Mouse (Mus musculus) mouse embryonic stem cell (cell line): ENCODE results near the gene H2-Q10.
"Not testable (repeated sequence)": the region's sequence is repeated elsewhere in the genome, so short reads cannot be mapped to it uniquely, and the experiment has no call there.

ENCODE experiments used
- in situ Hi-C, 2 experiments: fragments of 300-500 bp; cut with MboI; formaldehyde crosslinking; loops; 1 replicate in 1 of 2; 3 replicates in 1 of 2; pipeline ENCODE4 v1.14.3; 2019 to 2020; ENCODE audit warnings: low sequenced_read_pairs in 2 of 2, low pct_unique_long_range_greater_than_20kb in 1 of 2, mixed read lengths in 1 of 2; ENCODE audit not compliant: unreplicated experiment in 1 of 2

Gene H2-Q10

GRCm38 (mm10) chr17:35469842-35470751, at the start of gene H2-Q10:
H2-Q10 (plus strand) TSS chr17:35470089.
- in situ Hi-C loops: no loop called here

GRCm38 (mm10) chr17:35420206-35420810, 49.6 kb upstream of the H2-Q10 start:
- in situ Hi-C loops: not testable (repeated sequence)

GRCm38 (mm10) chr17:35421331-35421730, 48.6 kb upstream of the H2-Q10 start:
- in situ Hi-C loops: not testable (repeated sequence)

- in situ Hi-C loops: not testable (repeated sequence)
These were observed 47.5 kb upstream of the H2-Q10 start for GRCm38 (mm10) chr17:35422360-35422759.

- in situ Hi-C loops: not testable (repeated sequence)
These were observed 46.6 kb upstream of the H2-Q10 start for GRCm38 (mm10) chr17:35423131-35423810.

- in situ Hi-C loops: not testable (repeated sequence)
These were observed 45.8 kb upstream of the H2-Q10 start for GRCm38 (mm10) chr17:35424106-35424505.

- in situ Hi-C loops: loop anchor here in 1 of 2 experiments (25.0 kb wide), 1 partner anchor 88 kb away; the partner anchor contains the start of gene H2-Q2
These were observed 45.1 kb upstream of the H2-Q10 start, which contains the start of gene H2-Q6 for GRCm38 (mm10) chr17:35424624-35425416. H2-Q6 (plus strand) TSS chr17:35424850.

- in situ Hi-C loops: loop anchor here in 1 of 2 experiments (25.0 kb wide), 1 partner anchor 88 kb away; the partner anchor contains the start of gene H2-Q2
These were observed 44.4 kb upstream of the H2-Q10 start for GRCm38 (mm10) chr17:35425474-35425873.

- in situ Hi-C loops: loop anchor here in 1 of 2 experiments (25.0 kb wide), 1 partner anchor 92 kb away; the partner anchor contains the start of gene H2-Q2
These were observed 41.0 kb upstream of the H2-Q10 start for GRCm38 (mm10) chr17:35428883-35429282.

DNA sequence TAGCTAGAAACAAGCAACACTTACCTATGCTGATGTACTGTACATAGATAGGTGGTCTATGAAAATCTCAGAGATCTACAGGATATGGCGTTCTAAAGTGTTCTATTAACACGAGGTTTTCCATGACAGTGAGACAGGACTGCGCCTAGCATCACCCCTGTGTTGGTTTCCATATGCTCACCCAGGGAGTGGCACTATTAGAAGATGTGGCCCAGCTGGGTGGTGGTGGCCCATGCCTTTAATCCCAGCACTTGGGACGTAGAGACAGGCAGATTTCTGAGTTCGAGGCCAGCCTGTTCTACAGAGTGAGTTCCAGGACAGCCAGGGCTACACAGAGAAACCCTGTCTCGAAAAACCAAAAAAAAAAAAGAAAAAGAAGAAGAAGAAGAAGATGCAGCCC, 39.2 kb upstream of the H2-Q10 start:
- in situ Hi-C loops: loop anchor here in 1 of 2 experiments (25.0 kb wide), 1 partner anchor 93 kb away; the partner anchor contains the start of gene H2-Q2

GRCm38 (mm10) chr17:35432167-35432566, 37.7 kb upstream of the H2-Q10 start:
- in situ Hi-C loops: loop anchor here in 1 of 2 experiments (25.0 kb wide), 1 partner anchor 95 kb away; the partner anchor contains the start of gene H2-Q2

GRCm38 (mm10) chr17:35434836-35435235, 35.1 kb upstream of the H2-Q10 start:
- in situ Hi-C loops: loop anchor here in 1 of 2 experiments (25.0 kb wide), 1 partner anchor 98 kb away; the partner anchor contains the start of gene H2-Q2

DNA sequence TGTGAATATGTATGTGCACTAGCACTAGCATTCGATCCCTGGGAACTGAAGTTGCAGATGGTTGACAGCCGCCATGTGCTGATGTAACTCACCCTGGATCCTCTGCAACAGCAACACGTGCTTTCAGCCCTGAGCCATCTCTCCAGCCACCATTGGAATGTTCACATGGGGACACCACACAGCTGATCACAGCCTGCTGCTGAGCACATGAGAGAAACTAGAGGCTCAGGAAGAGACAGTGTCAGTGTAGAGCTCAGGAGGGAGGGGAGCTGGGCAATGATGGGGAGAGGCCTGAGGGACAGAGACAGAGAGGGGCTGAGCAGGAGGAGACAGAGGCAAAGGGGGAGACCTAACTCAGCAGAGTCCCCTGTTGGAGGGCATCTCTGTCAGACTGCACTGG, 34.3 kb upstream of the H2-Q10 start:
- in situ Hi-C loops: loop anchor here in 1 of 2 experiments (25.0 kb wide), 1 partner anchor 98 kb away; the partner anchor contains the start of gene H2-Q2

DNA sequence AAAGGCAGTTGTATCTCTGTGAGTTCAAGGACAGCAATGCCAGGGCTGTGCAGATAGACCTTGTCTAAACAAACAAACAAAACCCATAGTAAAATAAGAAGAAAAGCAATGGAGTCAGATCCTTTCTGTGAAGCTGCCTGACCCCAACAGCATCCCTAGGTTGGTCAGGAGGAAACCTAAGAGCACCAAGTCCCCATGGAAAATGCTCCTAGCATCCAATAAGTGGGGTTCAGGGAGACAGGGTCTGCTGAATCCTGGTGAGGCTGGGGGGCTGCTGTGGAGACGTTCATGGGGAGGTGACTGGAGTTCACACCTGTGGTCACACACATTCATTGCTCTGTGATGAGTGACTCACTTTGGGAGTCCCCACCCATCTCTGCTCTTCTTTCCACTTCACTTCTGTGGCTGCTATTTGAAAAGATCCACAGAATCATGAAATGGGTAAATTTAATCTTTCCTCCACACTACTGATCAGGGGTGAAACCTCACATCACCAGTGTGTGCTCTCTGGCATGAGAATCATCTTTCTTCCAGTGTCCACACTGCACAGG, 32.4 kb upstream of the H2-Q10 start:
- in situ Hi-C loops: loop anchor here in 1 of 2 experiments (25.0 kb wide), 1 partner anchor 100 kb away; the partner anchor contains the start of gene H2-Q2

GRCm38 (mm10) chr17:35438395-35438794, 31.5 kb upstream of the H2-Q10 start:
- in situ Hi-C loops: loop anchor here in 1 of 2 experiments (25.0 kb wide), 1 partner anchor 101 kb away; the partner anchor contains the start of gene H2-Q2

DNA sequence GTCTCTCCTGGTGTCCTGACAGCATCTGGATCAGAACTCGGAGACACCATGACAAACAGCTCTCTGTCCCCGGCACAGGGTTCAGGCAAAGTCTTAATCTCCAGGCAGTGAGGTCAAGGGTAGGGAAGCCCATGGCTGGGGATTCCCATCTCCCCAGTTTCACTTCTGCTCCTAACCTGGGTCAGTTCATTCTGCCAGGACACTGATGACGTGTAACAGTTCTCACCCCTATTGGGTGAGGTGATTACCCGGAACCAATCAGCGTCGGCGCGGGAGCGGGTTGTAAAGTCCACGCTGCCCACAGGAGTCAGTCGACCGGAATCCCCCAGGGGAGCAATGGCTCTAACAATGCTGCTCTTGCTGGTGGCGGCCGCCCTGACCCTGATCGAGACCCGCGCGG, 31.0 kb upstream of the H2-Q10 start, which contains the start of gene H2-Q7:
TSS of gene H2-Q7 (plus strand) at position 271 of the 400 bp plus-strand sequence.
- in situ Hi-C loops: loop anchor here in 1 of 2 experiments (25.0 kb wide), 1 partner anchor 102 kb away; the partner anchor contains the start of gene H2-Q2

DNA sequence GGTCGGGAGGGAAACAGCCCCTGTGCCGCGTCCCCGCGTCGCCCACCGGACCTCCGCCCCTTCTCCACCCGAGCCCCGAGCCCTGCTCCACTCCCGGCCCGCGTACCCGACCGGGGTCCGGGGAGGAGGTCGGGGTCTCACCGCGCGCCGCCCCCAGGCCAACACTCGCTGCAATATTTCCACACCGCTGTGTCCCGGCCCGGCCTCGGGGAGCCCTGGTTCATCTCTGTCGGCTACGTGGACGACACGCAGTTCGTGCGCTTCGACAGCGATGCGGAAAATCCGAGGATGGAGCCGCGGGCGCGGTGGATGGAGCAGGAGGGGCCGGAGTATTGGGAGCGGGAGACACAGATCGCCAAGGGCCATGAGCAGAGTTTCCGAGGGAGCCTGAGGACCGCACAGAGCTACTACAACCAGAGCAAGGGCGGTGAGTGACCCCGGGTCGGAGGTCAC, 30.6 kb upstream of the H2-Q10 start:
- in situ Hi-C loops: loop anchor here in 1 of 2 experiments (25.0 kb wide), 1 partner anchor 102 kb away; the partner anchor contains the start of gene H2-Q2
